Mouse (Mus musculus): ENCODE measurements around the gene Slc25a45. TPM values are rescaled to one million over a fixed set of nuclear protein-coding genes. Genes with fewer than 3 reads are reported as not detected.

Gene Slc25a45
- polyA plus RNA-seq, 1 experiment from 2014 or later: 19.9 TPM

DNA sequence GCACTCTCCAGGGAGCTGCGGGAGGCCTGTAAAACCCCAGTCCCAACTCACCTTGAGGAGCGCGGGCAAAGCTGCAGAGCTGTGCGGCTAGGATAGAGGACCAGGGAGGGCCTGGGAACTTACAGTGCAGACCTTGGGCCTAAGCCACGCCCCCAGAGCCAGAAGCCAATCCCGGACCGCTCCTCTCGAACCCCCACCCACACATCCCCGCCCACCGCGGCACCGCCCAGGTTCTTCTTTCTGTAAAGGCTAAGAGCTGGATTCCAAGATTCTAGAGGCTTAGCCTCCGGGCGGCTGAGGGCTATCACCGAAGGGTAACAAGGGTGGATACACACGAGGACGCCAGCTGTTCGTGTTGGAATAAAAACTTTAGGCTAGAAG, 47.1 kb downstream of the Slc25a45 start, which contains the start of gene Cdc42ep2:
Gene Cdc42ep2, minus strand, starts transcription at position 104 of the 381 bp plus-strand sequence.
- H3K9ac ChIP-seq (ENCODE audit: low read depth, low read length): peak within 1 kb of the TSS; percentile 71
- H3K27ac ChIP-seq: peak within 1 kb of the TSS; percentile 95
- WGBS: 0% methylated on average over 18 of the region's 18 CpGs
- peak; percentile 99 for DNase-seq (ENCODE audit: low spot score)
- no peaks in the 10 kb centered on the region for H3K36me3 ChIP-seq (ENCODE audit: insufficient read depth, low read length)
- peak within 1 kb of the TSS; percentile 97 for H3K4me2 ChIP-seq (ENCODE audit: low read length)
- H3K4me3 ChIP-seq (replicated peaks; ENCODE audit: low read depth, low read length): peak within 1 kb of the TSS; percentile 75
- H3K9me3 ChIP-seq (replicated peaks; ENCODE audit: low read length): no peaks in the 10 kb centered on the region
- no peaks in the 10 kb centered on the region for H3K27me3 ChIP-seq (ENCODE audit: insufficient read depth, low read length)
- H3K4me1 ChIP-seq (replicated peaks; ENCODE audit: insufficient read depth, low read length): peaks cover 46% of the 10 kb centered on the region
- ATAC-seq (replicated peaks; ENCODE audit: low FRiP score, low read depth): peak; percentile 90
- TF ChIP-seq CTCF (IDR thresholded peaks at IDR 0.05; ENCODE audit: low read depth): no peak

- Histone ChIP-seq H3K4me1 (replicated peaks; ENCODE audit: insufficient read depth, low read length) (peaks cover 53% of the 10 kb centered on the region), H3K4me2 (ENCODE audit: low read length) (peak overlapping the region; percentile 97), H3K9me3 (replicated peaks; ENCODE audit: low read length) (no peaks in the 10 kb centered on the region), H3K36me3 (ENCODE audit: insufficient read depth, low read length) (no peaks in the 10 kb centered on the region), H3K4me3 (replicated peaks; ENCODE audit: low read depth, low read length) (peak overlapping the region; percentile 75), H3K27me3 (ENCODE audit: insufficient read depth, low read length) (no peaks in the 10 kb centered on the region), H3K9ac (ENCODE audit: low read depth, low read length) (peak overlapping the region; percentile 44; the same call in 1 of the 2 replicates), H3K27ac (peak overlapping the region; percentile 95)
- DNase-seq (ENCODE audit: low spot score) (no peak), ATAC-seq (replicated peaks; ENCODE audit: low FRiP score, low read depth) (no peak)
- 25% methylated on average over 11 of the region's 11 CpGs for WGBS
- TF ChIP-seq CTCF (IDR thresholded peaks at IDR 0.05; ENCODE audit: low read depth): no peak
Observed at GRCm38 (mm10) chr19:5925311-5925855, 47.8 kb downstream of the Slc25a45 start.

DNA sequence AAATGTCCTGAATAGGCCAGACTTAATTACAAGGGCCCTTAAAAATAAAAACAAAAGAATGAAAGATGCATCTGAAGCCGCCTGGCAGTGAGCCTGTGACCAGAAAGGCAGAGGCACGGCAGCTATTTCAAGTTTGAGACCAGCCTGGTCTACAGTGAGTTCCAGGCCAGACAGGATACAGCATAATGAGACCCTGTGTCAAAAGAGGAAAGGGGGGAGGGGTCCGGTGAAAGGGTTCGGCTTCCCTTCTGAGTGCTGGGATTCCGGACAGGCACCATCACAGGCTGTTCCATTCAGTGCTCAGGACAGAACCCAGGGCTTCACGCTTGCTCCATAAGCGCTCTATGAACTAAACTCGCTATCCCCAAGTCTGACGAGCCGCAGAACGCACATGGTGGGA, 49.4 kb downstream of the Slc25a45 start:
- ATAC-seq (replicated peaks; ENCODE audit: low FRiP score, low read depth) (no peak), DNase-seq (ENCODE audit: low spot score) (no peak)
- Histone ChIP-seq H3K4me1 (replicated peaks; ENCODE audit: insufficient read depth, low read length) (peaks cover 49% of the 10 kb centered on the region), H3K27me3 (ENCODE audit: insufficient read depth, low read length) (no peaks in the 10 kb centered on the region), H3K36me3 (ENCODE audit: insufficient read depth, low read length) (no peaks in the 10 kb centered on the region), H3K4me2 (ENCODE audit: low read length) (no peak overlapping the region), H3K4me3 (replicated peaks; ENCODE audit: low read depth, low read length) (no peak overlapping the region), H3K27ac (0 out of 2 replicates have a peak overlapping the region, but pooled peaks have one; percentile 19), H3K9ac (ENCODE audit: low read depth, low read length) (no peak overlapping the region), H3K9me3 (replicated peaks; ENCODE audit: low read length) (no peaks in the 10 kb centered on the region)
- no peak for TF ChIP-seq CTCF (IDR thresholded peaks at IDR 0.05; ENCODE audit: low read depth)
- WGBS: 55% methylated on average over 11 of the region's 11 CpGs

DNA sequence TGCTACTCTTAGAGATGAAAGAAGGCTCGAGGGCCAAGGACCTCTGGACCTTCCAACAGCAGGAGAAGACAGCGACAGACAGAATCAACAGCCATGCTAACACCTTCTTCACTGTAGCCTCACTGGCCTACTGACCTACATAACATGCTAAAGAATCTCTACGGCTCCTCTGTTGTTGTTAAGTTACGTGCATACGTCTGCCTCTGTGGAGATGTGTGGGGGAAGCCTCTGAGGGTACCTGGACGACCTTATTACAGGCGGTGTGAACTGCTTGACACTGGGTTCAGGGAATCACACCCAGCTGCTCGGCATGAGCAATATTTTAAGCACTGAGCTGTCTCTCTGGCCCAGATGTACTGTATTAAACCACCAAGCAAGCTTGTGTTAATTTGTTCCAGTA, 49.9 kb downstream of the Slc25a45 start:
- WGBS: 46% methylated on average over 8 of the region's 8 CpGs
- DNase-seq (ENCODE audit: low spot score) (no peak), ATAC-seq (replicated peaks; ENCODE audit: low FRiP score, low read depth) (no peak)
- H3K9ac ChIP-seq (ENCODE audit: low read depth, low read length): no peak overlapping the region
- H3K36me3 ChIP-seq (ENCODE audit: insufficient read depth, low read length): no peaks in the 10 kb centered on the region
- no peak overlapping the region for H3K4me3 ChIP-seq (replicated peaks; ENCODE audit: low read depth, low read length)
- peaks cover 44% of the 10 kb centered on the region for H3K4me1 ChIP-seq (replicated peaks; ENCODE audit: insufficient read depth, low read length)
- H3K9me3 ChIP-seq (replicated peaks; ENCODE audit: low read length): no peaks in the 10 kb centered on the region
- H3K27me3 ChIP-seq (ENCODE audit: insufficient read depth, low read length): no peaks in the 10 kb centered on the region
- no peak for TF ChIP-seq CTCF (IDR thresholded peaks at IDR 0.05; ENCODE audit: low read depth)
- no peak overlapping the region for H3K4me2 ChIP-seq (ENCODE audit: low read length)
- H3K27ac ChIP-seq: peak overlapping the region; percentile 19; the same call in 1 of the 2 replicates

- no peak for DNase-seq (ENCODE audit: low spot score)
- Histone ChIP-seq H3K27me3 (ENCODE audit: insufficient read depth, low read length) (no peaks in the 10 kb centered on the region), H3K4me2 (ENCODE audit: low read length) (no peak overlapping the region), H3K9me3 (replicated peaks; ENCODE audit: low read length) (no peaks in the 10 kb centered on the region), H3K36me3 (ENCODE audit: insufficient read depth, low read length) (no peaks in the 10 kb centered on the region), H3K4me3 (replicated peaks; ENCODE audit: low read depth, low read length) (no peak overlapping the region), H3K4me1 (replicated peaks; ENCODE audit: insufficient read depth, low read length) (peaks cover 44% of the 10 kb centered on the region), H3K9ac (ENCODE audit: low read depth, low read length) (no peak overlapping the region), H3K27ac (peak overlapping the region; percentile 89; the same call in 1 of the 2 replicates)
- no peak for ATAC-seq (replicated peaks; ENCODE audit: low FRiP score, low read depth)
- no peak for TF ChIP-seq CTCF (IDR thresholded peaks at IDR 0.05; ENCODE audit: low read depth)
- WGBS: 55% methylated on average over 6 of the region's 6 CpGs
Observed at GRCm38 (mm10) chr19:5928104-5928503, 50.5 kb downstream of the Slc25a45 start.

- 40% methylated on average over 3 of the region's 3 CpGs for WGBS
- H3K9ac ChIP-seq (ENCODE audit: low read depth, low read length): peak overlapping the region; percentile 37; the same call in 1 of the 2 replicates
- H3K27me3 ChIP-seq (ENCODE audit: insufficient read depth, low read length): no peaks in the 10 kb centered on the region
- H3K4me2 ChIP-seq (ENCODE audit: low read length): no peak overlapping the region
- H3K9me3 ChIP-seq (replicated peaks; ENCODE audit: low read length): no peaks in the 10 kb centered on the region
- peaks cover 42% of the 10 kb centered on the region for H3K4me1 ChIP-seq (replicated peaks; ENCODE audit: insufficient read depth, low read length)
- ATAC-seq (replicated peaks; ENCODE audit: low FRiP score, low read depth) (no peak), DNase-seq (ENCODE audit: low spot score) (no peak)
- no peaks in the 10 kb centered on the region for H3K36me3 ChIP-seq (ENCODE audit: insufficient read depth, low read length)
- H3K4me3 ChIP-seq (replicated peaks; ENCODE audit: low read depth, low read length): no peak overlapping the region
- peak overlapping the region; percentile 89 for H3K27ac ChIP-seq
- no peak for TF ChIP-seq CTCF (IDR thresholded peaks at IDR 0.05; ENCODE audit: low read depth)
Observed at GRCm38 (mm10) chr19:5928546-5928945, 50.9 kb downstream of the Slc25a45 start.

All from kidney, postnatal 0 days (tissue).